Mouse (Mus musculus): ENCODE results near the gene Klhl26. TPM values are rescaled to one million over a fixed set of nuclear protein-coding genes. Genes with fewer than 3 reads are reported as not detected.
A peak's percentile ranks its signal among the peaks of the same experiment; 100 is the strongest.

Klhl26 gene
- total RNA-seq, 2 experiments from 2014 or later, result 8.4 to 8.9 TPM

GRCm38 (mm10) chr8:70457882-70458281 lies 18.9 kb downstream of the Klhl26 start:
- intact Hi-C loops (cut with DNase I), result no loop called here
- DNase-seq, result no peak

- intact Hi-C loops (cut with DNase I), result no loop called here
Measured at GRCm38 (mm10) chr8:70456996-70457395, 19.8 kb downstream of the Klhl26 start.

GRCm38 (mm10) chr8:70453852-70454251 lies 22.9 kb downstream of the Klhl26 start:
- DNase-seq, result peak in 1 of 2 experiments; percentile 52
- intact Hi-C loops (cut with DNase I), result no loop called here

More at GRCm38 (mm10) chr8:70456996-70457395, 19.8 kb downstream of the Klhl26 start:
- DNase-seq, result no peak

GRCm38 (mm10) chr8:70452196-70452966 lies 24.4 kb downstream of the Klhl26 start:
- DNase-seq, result no peak
- intact Hi-C loops (cut with DNase I), result no loop called here

DNA sequence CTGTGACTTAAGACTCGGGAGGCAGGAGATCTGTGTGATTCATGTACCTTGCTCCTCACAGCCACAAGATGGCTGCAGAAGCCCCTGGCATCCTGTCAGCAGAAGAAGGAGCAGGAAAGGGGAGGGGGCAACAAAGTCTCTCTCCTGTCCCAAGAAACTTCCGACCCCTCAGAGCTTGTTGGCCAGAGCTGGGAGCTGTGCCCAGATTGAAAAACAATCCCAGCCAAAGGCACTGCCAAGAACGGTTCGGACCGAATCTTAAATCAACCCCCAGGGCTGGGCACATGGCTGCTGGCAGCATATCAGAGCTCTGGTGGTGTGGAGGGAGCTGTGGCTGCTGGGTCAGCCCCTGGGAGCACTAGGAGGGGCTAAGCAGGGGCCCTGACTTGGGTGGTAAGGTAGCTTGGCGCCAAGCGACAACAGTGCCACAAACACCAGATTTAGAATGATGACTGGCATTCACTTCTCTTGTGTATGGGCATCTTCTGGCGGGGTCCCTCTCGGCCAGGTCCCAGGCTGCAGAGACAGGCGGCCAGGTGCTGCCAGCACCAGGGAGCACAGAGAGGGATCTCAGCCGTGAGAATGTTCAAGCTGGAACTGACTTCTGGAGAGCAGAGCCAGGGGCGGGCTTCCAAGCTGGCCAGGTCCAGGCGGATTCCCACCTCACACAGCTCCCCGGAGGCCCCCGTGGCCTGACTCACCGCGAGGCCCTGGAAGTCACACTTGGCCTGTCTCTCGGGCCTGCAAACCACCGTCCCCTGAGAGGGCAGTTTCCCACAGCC lies 28.9 kb downstream of the Klhl26 start:
- peak in 1 of 2 experiments; percentile 56 for DNase-seq
- intact Hi-C loops (cut with DNase I), result no loop called here

GRCm38 (mm10) chr8:70445988-70446387 lies 30.8 kb downstream of the Klhl26 start:
- intact Hi-C loops (cut with DNase I), result no loop called here
- DNase-seq, result no peak

GRCm38 (mm10) chr8:70443326-70443725 lies 33.4 kb downstream of the Klhl26 start:
- intact Hi-C loops (cut with DNase I), result no loop called here
- DNase-seq, result no peak

- intact Hi-C loops (cut with DNase I), result loop anchor here (2.0 kb wide), 1 partner anchor 29 kb away; no protein-coding TSS in a partner anchor
- no peak for DNase-seq
Measured at GRCm38 (mm10) chr8:70441565-70441964, 35.2 kb downstream of the Klhl26 start.

DNA sequence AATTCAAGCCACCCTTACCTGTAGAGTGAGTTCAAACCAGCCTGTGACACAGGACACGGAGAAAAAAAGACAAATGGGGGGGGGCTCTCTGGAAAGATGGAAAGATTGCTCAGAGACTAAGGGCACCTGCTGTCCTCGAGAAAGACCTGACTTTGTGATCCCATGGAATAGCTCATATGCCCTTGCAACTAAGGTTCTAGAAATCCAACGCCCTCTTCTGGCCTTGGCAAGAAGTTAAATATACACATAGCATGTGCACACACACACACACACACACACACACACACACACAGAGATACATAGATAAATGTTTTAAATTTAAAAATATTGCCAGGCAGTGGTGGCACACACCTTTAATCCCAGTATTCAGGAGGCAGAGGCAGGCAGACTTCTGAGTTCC lies 36.5 kb downstream of the Klhl26 start:
- DNase-seq, result no peak
- intact Hi-C loops (cut with DNase I), result loop anchor here (2.0 kb wide), 1 partner anchor 31 kb away; no protein-coding TSS in a partner anchor

- intact Hi-C loops (cut with DNase I), result loop anchor here (2.0 kb wide), 1 partner anchor 31 kb away; no protein-coding TSS in a partner anchor
- DNase-seq, result no peak
Measured at GRCm38 (mm10) chr8:70439848-70440179, 37.0 kb downstream of the Klhl26 start.

DNA sequence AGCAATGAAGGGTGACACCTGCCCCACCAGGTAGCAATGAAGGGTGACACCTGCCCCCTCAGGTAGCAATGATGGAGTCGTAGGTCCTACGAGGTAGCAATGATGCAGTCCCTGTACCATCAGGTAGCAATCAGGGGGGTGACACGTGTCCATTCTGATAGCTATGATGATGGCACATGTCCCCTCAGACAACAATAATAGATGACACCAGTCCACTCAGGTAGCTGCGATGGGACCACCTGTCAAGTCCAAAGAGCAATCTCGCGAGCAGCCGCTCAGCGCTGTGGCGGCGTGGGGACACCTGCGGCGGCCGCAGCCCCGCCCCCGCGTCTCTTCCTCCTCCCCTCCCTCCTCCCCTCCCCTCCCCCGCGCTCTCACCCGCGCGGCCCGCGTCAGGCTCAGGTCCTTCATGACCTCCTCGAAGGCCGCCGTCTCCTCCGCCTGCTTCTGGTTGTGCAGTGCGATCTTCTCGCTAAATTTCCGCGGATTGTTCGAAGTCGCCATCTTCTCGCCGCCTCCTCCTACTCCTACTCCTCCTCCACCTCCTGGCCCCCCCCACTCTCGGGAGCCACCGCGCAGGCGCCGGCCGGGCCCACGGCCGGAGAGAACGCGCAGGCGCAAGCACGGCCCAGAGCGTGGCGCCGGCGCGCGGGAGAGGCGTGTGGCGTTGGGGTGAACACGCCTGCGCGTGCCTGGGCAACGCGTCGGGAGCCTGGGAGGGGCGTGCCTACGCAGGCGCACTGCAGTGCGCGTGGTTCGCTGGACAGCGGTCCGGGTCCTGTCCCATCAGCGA lies 37.5 kb downstream of the Klhl26 start, which contains the start of gene Crtc1:
Gene Crtc1, minus strand, starts transcription at position 525 of the 793 bp plus-strand sequence.
- peak; percentile 98 for DNase-seq
- intact Hi-C loops (cut with DNase I), result no loop called here

- DNase-seq, result no peak
- intact Hi-C loops (cut with DNase I), result no loop called here
Measured at GRCm38 (mm10) chr8:70438423-70438822, 38.3 kb downstream of the Klhl26 start.

- intact Hi-C loops (cut with DNase I), result no loop called here
Measured at GRCm38 (mm10) chr8:70435156-70435555, 41.6 kb downstream of the Klhl26 start.

DNA sequence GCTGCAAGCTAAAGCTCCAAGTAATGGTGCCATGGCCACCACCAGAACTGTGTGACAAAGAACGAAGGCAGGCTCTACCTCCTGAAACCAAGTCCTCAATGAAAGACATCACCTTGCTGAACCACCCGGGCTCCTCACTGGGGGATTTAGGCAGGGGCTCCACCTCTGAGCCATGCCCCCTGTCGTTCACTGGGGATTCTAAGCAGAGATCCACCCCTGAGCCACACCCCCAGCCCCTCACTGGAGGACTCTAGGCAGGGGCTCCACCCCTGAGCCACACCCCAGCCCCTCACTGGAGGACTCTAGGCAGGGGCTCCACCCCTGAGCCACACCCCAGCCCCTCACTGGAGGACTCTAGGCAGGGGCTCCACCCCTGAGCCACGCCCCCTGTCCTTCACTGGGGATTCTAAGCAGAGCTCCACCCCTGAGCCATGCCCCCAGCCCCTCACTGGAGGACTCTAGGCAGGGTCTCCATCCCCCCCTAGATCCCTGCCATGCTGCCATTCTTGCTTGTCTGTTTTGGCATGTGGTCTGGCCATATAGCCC lies 43.7 kb downstream of the Klhl26 start:
- intact Hi-C loops (cut with DNase I), result no loop called here
- no peak for DNase-seq

More at GRCm38 (mm10) chr8:70435156-70435555, 41.6 kb downstream of the Klhl26 start:
- DNase-seq, result no peak

DNA sequence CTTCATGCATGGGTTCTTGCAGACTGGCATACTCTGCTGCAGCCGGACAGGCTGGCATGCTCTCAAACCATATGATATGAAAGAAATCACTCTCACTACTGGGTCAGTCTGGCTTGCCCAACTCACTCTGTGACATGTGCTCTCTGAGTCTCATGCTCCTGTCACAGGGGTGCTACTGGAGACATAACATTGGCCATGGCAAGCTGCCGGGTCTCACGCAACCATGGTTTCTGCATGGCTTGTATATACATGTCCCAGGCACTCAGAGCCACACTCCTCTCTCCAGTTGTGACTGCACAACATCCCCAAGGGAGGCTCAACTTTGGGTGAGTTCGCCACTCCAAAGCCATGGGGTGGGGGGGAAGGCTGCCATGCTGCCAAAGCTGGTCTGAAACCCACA lies 45.6 kb downstream of the Klhl26 start:
- DNase-seq, result no peak
- intact Hi-C loops (cut with DNase I), result no loop called here

- no peak for DNase-seq
- intact Hi-C loops (cut with DNase I), result no loop called here
Measured at GRCm38 (mm10) chr8:70426300-70426907, 50.4 kb downstream of the Klhl26 start.

DNA sequence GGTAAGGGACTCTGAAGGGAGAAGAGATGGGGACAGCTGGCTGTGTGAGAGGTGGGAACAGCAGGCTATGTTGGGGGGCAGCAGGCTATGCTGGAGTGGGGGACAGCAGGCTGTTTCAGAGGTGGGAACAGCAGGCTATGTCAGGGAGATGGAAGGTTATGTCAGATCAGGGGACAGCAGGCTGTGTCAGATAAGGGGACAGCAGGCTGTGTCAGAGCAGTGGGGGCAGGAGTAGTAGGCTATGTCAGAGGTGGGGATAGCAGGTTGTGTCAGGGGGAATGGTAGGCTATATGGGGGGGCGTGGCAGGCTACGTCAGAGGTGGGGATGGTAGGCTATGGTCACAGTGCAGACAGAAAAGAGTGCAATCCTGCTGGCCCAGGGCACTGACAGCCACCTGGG lies 54.0 kb downstream of the Klhl26 start:
- DNase-seq, result no peak
- intact Hi-C loops (cut with DNase I), result no loop called here

DNA sequence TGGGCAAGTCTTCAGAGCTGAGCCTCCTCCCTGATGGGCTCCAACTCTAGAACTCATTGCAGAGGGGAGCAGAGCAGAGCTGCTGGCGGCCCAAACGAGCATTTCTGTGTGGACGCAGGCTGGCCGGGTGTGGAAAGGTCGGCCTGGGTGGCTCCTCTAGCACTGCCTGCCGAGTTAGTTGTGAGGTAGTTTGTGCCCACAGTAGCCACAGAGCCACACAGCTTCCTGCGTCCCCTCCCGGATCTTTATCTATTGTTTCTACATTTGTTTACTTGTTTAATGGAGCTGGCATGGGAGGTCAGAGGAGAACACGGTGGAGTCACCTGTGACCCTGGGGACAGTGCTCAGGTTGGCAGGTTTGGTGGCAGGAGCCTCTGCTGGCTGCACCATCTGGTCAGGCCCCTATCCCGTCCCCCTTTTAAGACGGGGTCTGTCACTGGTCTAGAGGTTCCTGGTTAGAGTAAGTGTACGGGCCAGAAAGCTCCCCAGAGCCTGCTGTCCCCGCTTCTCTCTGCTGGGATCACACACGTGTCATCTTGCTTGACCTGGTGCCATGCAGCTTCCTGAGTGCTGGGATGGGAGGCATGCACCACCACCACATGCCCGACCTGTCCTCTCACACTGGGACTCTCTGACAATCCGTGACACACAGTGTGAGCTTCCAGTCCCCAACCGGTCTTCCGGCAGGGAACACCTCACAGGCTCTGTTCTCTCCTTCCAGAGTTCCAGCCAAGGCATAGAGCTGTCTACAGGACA lies 55.2 kb downstream of the Klhl26 start:
- intact Hi-C loops (cut with DNase I), result no loop called here
- DNase-seq, result no peak

DNA sequence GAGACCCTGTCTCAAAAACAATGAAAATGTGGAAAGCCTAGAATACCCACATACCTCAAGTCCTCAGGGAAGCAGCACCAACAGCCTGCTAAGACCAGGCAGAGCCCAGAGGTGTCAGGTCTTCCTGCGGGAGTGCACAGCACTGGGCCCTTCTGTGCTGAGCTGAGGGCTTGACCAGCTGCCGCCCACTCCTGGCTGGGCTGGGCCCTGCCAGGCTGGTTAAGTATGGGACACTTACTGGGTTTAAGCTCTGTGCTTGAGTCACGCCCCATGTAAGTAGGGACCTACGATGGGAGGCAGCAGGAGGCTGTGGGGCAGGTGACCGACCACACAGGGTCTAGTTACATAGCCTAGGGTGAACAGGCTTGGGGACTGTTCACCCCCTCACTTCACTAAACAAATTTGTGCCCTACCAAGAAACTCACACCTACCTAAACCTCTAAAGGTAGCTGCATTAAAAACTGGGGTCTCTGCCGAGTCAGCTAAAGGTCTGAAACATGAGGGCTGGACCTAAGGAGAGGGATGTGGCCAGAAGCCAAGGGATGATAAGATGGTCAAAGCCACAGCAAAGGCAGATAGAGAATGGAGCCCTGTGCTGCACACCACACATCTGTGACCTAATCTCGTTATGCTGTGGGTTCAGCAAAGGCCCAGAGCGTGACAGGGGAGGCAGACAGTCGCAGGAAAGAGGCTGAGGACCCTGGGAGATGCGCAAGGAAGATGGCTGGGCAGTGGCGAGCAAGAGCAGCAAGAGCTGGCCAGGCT lies 56.7 kb downstream of the Klhl26 start:
- intact Hi-C loops (cut with DNase I), result loop anchor here (10.0 kb wide), 1 partner anchor 85 kb away; the partner anchor contains the start of gene Rex1bd
- no peak for DNase-seq
